Mouse (Mus musculus) thymus, adult 18-20 months (tissue): ENCODE data around the gene Dnmt3l.

Experiments
- DNase-seq, 2 experiments: peaks; one replicate each; pipeline ENCODE4 v3.0.0; 2022; ENCODE audit warnings: mixed read lengths in 2 of 2

The Dnmt3l gene

GRCm38 (mm10) chr10:78037139-78037538 is 4.6 kb upstream of the Dnmt3l start:
- no peak for DNase-seq

DNA sequence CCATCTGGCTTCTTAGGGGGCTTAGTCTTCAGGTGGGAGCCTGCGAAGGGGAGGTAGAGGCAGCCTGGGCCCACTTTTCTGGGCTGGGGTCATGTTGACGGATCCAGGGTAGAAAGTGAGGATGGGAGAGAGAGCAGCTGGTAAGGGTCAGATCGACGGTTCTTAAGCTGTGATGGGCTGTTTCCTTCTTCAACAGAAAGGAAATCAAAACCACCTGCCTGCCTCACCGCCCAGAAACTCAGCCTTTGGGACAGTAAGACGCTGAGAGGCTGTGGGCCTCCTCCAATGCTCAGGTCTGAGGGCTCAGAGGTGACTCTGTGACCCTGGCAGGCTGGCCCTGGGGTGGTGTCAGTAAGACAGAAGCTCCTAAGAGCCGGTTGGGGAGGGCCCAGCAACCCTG is 349 bp downstream of the Dnmt3l start:
- DNase-seq, result no peak

- no peak for DNase-seq
Measured at GRCm38 (mm10) chr10:78042697-78043405, 1.1 kb downstream of the Dnmt3l start.

- DNase-seq, result peak; percentile 66 to 75
Measured at GRCm38 (mm10) chr10:78043406-78043836, 1.7 kb downstream of the Dnmt3l start, which contains the start of gene Aire. Gene Aire (minus strand): TSS chr10:78043610.

DNA sequence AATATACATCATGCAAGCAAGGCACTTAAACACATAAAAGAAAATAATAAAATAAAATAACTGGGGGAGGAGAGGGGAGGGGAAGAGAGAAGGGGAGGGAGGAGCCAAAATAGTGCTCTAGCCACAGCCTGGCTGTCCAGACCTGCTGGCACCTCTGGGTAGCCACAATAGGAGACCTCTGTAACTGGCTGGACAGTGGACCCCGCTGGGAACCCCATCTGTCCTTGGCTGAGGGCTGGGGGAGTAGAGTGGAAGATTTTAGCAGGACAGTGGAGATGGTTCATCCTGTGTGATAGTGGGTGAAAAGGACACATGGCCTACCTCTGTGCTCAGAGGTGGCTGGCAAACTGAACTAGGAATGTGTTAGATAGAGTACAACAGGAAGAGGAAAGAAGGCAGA is 2.8 kb downstream of the Dnmt3l start:
- no peak for DNase-seq

DNA sequence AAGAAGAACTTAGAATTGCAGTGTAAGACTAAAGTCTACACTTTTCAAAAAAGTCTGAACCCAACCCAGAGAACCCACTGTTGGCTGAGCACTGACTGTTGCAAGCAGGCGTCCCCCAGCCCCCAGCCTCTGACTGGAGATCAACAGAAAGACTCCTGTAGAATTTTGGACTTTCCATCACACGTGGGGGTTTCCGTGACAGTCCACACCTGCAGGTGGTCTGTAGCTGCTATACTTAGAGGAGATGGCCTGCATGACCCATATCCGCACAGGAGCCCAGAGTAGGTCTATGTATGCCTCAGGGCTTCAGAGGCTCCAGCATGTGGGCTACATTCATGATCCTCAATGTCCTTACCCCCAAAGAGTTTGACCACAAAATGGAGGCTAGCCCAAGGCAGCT is 4.6 kb downstream of the Dnmt3l start:
- no peak for DNase-seq

- no peak for DNase-seq
Measured at GRCm38 (mm10) chr10:78048061-78048730, 6.4 kb downstream of the Dnmt3l start.

GRCm38 (mm10) chr10:78049519-78050035 is 7.8 kb downstream of the Dnmt3l start:
- no peak for DNase-seq

GRCm38 (mm10) chr10:78054633-78055565 is 13.2 kb downstream of the Dnmt3l start:
- DNase-seq, result no peak

DNA sequence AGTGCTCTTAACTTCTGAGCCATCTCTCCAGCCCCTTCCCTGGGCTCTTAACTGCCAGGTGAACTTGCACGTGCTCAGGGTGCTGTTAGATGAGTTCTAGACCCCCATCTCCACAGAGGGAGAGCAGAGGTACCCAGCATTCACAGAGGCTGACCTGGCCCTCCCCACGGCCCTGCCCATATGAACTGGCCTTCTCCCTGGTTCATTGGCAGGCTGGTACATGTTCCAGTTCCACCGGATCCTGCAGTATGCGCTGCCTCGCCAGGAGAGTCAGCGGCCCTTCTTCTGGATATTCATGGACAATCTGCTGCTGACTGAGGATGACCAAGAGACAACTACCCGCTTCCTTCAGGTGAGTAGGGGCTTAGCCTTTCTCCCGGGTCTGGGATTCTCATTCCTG is 15.3 kb downstream of the Dnmt3l start:
- no peak for DNase-seq

DNA sequence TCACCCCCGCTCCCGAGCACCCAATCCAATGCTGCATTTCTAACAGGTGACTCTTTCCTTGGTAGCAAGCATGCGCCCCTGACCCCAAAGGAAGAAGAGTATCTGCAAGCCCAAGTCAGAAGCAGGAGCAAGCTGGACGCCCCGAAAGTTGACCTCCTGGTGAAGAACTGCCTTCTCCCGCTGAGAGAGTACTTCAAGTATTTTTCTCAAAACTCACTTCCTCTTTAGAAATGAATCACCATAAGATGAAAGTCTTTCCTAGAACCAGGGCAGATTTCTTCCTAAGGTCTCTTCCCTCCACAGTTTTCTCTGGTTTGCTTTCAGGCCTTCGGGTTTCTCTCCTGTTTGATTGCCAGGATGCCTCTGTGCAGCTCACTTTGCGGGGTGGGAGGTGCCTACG is 21.4 kb downstream of the Dnmt3l start:
- no peak for DNase-seq

GRCm38 (mm10) chr10:78067226-78067625 is 25.5 kb downstream of the Dnmt3l start:
- DNase-seq, result no peak

DNA sequence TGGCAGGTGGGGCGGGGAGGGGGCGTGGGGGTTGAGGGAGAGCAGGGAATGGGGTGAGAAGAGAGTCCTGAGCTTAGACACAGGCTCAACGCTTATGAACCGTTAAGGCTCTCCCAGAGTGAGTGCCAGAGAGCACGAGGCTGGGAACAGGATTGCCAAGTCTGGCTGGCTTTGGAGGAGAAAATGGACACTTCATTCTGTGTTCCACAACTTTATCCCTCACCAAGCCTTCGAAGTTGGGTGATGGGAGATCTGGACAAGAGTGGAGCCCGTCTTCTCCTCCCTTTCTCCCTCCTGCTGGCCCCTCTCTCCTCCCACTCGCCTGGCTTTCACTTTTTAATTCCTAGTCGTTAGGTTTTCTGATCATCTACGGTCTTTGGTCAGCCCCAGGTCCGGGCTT is 26.8 kb downstream of the Dnmt3l start:
- DNase-seq, result no peak

- peak; percentile 45 to 53 for DNase-seq
Measured at GRCm38 (mm10) chr10:78069101-78070011, 27.6 kb downstream of the Dnmt3l start, which contains the start of gene Icosl. Gene Icosl (plus strand): TSS chr10:78069302.

DNA sequence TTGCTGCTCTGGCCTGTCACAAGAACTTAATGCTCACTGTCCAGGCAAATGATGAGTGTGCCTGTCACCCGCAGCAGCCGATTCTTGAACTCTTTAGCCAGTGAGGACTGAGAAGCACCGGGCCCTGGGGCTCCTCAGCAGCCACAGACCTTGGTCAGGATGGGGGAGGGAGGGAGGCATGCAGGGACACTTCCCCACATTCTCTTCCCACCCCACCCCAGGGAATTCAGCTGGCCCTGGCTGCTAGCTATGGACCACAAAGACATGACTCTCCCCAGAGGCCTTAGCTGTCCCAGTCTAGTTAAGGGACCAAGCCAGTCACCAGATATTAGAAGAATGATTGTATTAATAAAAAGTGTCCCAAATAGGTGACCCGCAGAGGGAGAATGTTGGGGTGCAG is 32.4 kb downstream of the Dnmt3l start:
- no peak for DNase-seq

DNA sequence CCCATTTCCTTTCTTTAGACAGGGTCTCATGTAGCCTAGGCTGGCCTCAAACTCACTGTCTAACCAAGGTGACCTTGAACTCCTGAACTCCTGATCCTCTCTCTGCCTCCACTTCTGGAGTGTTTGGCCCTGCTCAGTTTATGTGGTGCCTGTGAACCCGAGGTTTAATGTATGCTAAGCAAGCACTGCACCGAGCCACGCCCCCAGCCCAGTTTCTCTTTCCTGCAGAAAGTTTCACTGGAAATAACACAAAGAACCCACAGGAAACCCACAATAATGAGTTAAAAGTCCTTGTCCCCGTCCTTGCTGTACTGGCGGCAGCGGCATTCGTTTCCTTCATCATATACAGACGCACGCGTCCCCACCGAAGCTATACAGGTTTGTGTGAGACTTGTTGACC is 33.2 kb downstream of the Dnmt3l start:
- DNase-seq, result peak in 1 of 2 experiments; percentile 37

GRCm38 (mm10) chr10:78077862-78078261 is 36.1 kb downstream of the Dnmt3l start:
- no peak for DNase-seq

- DNase-seq, result no peak
Measured at GRCm38 (mm10) chr10:78078276-78078675, 36.5 kb downstream of the Dnmt3l start.

GRCm38 (mm10) chr10:78079955-78080591 is 38.3 kb downstream of the Dnmt3l start:
- DNase-seq, result no peak

DNA sequence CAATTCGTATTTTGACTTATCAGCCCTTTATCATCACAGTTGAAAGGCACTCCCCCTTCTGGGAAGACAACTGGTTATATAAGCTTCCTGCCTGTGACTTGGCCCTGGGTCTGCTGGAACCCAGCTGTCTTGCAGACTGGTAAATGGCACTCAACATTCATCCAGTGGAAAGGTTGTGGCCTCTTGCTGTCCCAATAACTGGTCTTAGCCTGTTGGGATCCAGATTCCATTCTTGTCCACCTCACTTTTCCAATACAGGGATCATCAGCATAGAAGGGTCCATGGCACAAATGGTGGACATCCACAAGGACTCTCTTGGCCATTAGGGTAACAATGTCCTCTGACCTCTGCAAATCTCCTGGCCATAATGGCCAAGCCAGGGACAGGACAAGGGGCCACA is 42.3 kb downstream of the Dnmt3l start:
- no peak for DNase-seq

- DNase-seq, result no peak
Measured at GRCm38 (mm10) chr10:78085711-78086110, 44.0 kb downstream of the Dnmt3l start.
